Mouse (Mus musculus) midbrain, embryonic 12.5 days (tissue): ENCODE data around the gene Stxbp5. TPM values are rescaled to one million over a fixed set of nuclear protein-coding genes. Genes with fewer than 3 reads are reported as not detected.

Experiments
- ATAC-seq: fragments of 200-750 bp; cut with Nextera tagmentation; 2 replicates; pipeline ENCODE4 v1.8.0; 2017; ENCODE audit warnings: low read depth, moderate TSS enrichment, moderate library complexity; ENCODE audit not compliant: low FRiP score
- H3K27ac ChIP-seq: fragments of 300-500 bp; sonication (generic); replicated peaks from 2 replicates; pipeline ENCODE4 v1.5.1; 2016; ENCODE audit warnings: mild to moderate bottlenecking
- H3K27me3 ChIP-seq: fragments of 300-500 bp; sonication (generic); 2 replicates; pipeline ENCODE4 v1.6.1; 2016; ENCODE audit warnings: mild to moderate bottlenecking
- H3K36me3 ChIP-seq: fragments of 300-500 bp; sonication (generic); 2 replicates; pipeline ENCODE4 v1.6.1; 2016
- H3K4me1 ChIP-seq: fragments of 300-500 bp; sonication (generic); 2 replicates; pipeline ENCODE4 v1.6.1; 2016
- H3K4me2 ChIP-seq: fragments of 300-500 bp; sonication (generic); replicated peaks from 2 replicates; pipeline ENCODE4 v1.6.1; 2016; ENCODE audit warnings: mild to moderate bottlenecking, moderate library complexity
- H3K4me3 ChIP-seq: fragments of 300-500 bp; sonication (generic); 2 replicates; pipeline ENCODE4 v1.5.1; 2016; ENCODE audit warnings: mild to moderate bottlenecking
- H3K9ac ChIP-seq: fragments of 300-500 bp; sonication (generic); replicated peaks from 2 replicates; pipeline ENCODE4 v1.6.1; 2016; ENCODE audit warnings: mild to moderate bottlenecking, moderate library complexity
- H3K9me3 ChIP-seq: fragments of 300-500 bp; sonication (generic); 2 replicates; pipeline ENCODE4 v1.6.1; 2016; ENCODE audit warnings: mild to moderate bottlenecking
- WGBS: fragments of 180-500 bp; shearing (Covaris S2); methylation state at CpG from one replicate; pipeline ENCODE4 v1.1.7; 2016; 5-methylcytosine and 5-hydroxymethylcytosine counted together
- polyA plus RNA-seq: library from polyadenylated mRNA; unstranded; fragments of >200 nt; fragmentation: Nextera tagmentation; extraction: Ambion mirVana; gene quantifications from 2 replicates; pipeline ENCODE4 v1.2.1, GENCODE M21; 2016

Stxbp5 gene
- polyA plus RNA-seq, 1 experiment from 2014 or later, result 9.7 TPM

DNA sequence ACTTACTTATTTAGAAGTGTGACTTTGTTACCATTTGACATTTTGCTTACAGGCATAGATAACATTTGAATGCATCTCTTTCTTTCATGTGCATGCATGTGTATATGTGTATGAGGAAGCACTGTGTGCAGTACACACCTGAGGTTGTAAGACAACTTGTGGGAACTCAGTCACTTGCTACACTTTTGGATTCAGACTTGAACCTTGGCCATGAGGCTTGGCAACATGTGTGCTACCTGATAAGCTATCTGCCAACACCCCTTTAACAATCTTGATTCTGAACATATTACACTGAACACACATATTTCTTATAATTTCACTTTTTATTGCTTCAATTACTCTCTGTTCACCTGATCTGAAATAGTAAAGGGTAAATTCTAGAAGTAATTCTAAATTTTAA lies 106.5 kb downstream of the Stxbp5 start:
- ATAC-seq, result no peak

DNA sequence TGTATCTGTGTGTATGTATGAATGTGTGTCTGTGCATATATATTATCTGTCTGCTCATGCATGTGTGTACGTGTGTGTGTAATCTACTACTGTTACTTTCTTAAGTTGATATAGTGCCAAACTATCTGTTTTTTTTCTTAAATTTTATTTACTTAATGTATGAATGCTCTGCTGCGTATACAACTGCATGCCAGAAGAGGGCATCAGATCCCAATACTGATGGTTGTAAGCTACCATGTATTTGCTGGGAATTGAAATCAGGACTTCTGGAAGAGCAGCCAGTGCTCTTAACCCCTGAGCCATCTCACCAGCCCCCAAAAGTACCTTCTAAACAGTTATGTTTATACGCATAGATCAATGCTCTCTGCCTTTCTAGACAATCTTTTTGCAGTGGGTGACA lies 109.9 kb downstream of the Stxbp5 start:
- no peak for ATAC-seq
- no peaks in the 10 kb centered on the region for H3K27me3 ChIP-seq
- H3K9ac ChIP-seq, result no peak overlapping the region
- 83% methylated on average over 3 of the region's 3 CpGs for WGBS
- H3K4me3 ChIP-seq, result no peak overlapping the region
- no peak overlapping the region for H3K27ac ChIP-seq
- no peak overlapping the region for H3K4me2 ChIP-seq
- H3K36me3 ChIP-seq, result peaks cover 10% of the 10 kb centered on the region
- no peaks in the 10 kb centered on the region for H3K4me1 ChIP-seq
- no peaks in the 10 kb centered on the region for H3K9me3 ChIP-seq

More for the DNA sequence above, 106.5 kb downstream of the Stxbp5 start:
- no peak overlapping the region for H3K4me2 ChIP-seq
- H3K9ac ChIP-seq, result no peak overlapping the region
- H3K4me3 ChIP-seq, result no peak overlapping the region
- H3K27me3 ChIP-seq, result no peaks in the 10 kb centered on the region
- H3K27ac ChIP-seq, result no peak overlapping the region
- H3K36me3 ChIP-seq, result peaks cover 19% of the 10 kb centered on the region
- no peaks in the 10 kb centered on the region for H3K4me1 ChIP-seq
- no peaks in the 10 kb centered on the region for H3K9me3 ChIP-seq

DNA sequence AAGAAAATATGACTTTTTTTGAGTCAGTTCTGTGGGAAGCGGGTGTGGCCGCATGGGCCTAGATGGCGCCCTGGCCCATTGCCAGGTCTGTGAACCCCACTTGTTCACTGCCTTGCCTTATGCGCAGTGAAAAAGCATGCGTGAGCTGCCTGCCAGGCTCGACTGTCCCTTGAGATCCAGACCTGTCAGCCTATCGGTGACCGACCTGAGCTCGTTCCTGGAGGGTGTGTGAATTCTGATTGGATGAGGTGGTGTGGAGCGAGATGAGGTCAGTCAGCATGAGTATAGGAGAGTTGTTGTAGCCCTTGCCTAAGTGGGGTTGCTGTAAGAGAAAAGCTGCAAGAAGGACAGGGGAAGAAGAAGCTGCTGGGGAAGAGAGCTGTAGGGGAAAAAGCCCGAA lies 114.4 kb downstream of the Stxbp5 start:
- 91% methylated on average over 11 of the region's 11 CpGs for WGBS
- H3K27me3 ChIP-seq, result no peaks in the 10 kb centered on the region
- H3K9ac ChIP-seq, result no peak overlapping the region

DNA sequence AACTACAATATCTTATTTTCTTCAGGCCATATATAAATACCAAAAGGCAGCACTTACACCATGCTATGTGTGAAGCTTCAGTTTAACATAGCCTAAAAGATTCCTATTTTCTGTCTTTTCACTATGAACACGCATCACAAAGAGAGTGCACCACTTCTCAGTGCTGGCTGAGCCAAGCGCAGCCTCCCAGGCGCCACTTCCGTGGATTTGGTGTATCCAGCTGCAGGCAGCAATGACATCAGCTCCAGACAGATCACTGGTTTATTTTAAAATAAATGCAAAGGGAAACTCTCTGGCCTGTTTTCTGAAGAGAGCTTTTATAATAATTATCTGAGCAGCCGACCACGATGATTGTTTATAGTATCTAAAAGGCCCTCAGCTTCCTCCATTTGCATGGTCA lies 115.2 kb downstream of the Stxbp5 start:
- no peak overlapping the region for H3K9ac ChIP-seq
- H3K4me1 ChIP-seq, result no peaks in the 10 kb centered on the region
- H3K4me2 ChIP-seq, result no peak overlapping the region
- H3K4me3 ChIP-seq, result no peak overlapping the region
- no peak overlapping the region for H3K27ac ChIP-seq
- ATAC-seq, result no peak
- H3K27me3 ChIP-seq, result no peaks in the 10 kb centered on the region
- 86% methylated on average over 6 of the region's 6 CpGs for WGBS
- peaks cover 6% of the 10 kb centered on the region; the same call in 1 of the 2 replicates for H3K36me3 ChIP-seq
- H3K9me3 ChIP-seq, result no peaks in the 10 kb centered on the region

More for the DNA sequence above, 114.4 kb downstream of the Stxbp5 start:
- Histone ChIP-seq H3K4me3 (no peak overlapping the region), H3K9me3 (no peaks in the 10 kb centered on the region), H3K4me2 (no peak overlapping the region), H3K36me3 (peaks cover 10% of the 10 kb centered on the region), H3K4me1 (no peaks in the 10 kb centered on the region), H3K27ac (no peak overlapping the region)
- no peak for ATAC-seq

DNA sequence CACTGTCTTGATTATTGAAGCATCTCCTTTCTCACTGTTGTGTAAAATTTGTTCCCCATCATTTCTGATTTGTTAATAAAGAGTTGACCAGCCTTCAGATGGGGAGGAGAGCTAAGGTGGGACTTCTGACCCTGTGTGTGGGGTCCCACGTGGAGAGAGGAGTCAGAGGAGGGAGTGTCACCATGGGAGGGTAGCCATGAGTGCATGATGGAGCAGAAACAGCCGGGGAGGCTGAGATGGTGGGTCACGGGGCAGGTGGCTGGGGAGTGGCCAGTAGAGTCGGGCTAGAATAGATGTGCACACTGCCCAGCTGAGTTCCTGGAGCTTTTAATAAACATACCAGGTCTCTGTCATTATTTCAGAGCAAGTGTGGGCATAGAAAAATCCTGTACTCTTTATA lies 121.0 kb downstream of the Stxbp5 start:
- Histone ChIP-seq H3K36me3 (0 out of 2 replicates have a peak, but pooled peaks cover 3% of the 10 kb centered on the region), H3K9me3 (no peaks in the 10 kb centered on the region), H3K27ac (no peak overlapping the region), H3K4me3 (no peak overlapping the region), H3K9ac (no peak overlapping the region), H3K4me2 (no peak overlapping the region), H3K27me3 (no peaks in the 10 kb centered on the region), H3K4me1 (no peaks in the 10 kb centered on the region)
- WGBS, result 60% methylated on average over 4 of the region's 4 CpGs
- ATAC-seq, result no peak

DNA sequence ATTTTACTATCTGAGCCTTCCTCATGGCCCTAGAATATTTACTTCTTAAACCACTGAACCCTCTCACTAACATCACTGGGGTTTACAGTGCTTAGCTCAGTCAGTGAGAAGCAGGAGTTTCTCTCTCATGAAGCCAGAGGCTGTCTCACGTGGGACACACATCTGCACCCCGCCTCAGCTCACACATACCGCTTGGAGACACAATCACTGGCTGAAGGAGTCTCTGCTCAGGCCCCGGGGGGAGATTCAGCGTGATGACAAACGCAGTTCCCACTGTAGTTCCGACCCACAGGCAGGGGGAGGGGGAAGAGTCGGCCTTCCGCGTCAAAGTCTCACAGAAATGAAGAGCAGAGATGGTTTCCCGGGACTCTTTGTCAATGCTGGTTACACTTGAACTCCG lies 130.6 kb downstream of the Stxbp5 start:
- Histone ChIP-seq H3K9me3 (no peaks in the 10 kb centered on the region), H3K4me2 (no peak overlapping the region), H3K27ac (no peak overlapping the region), H3K36me3 (peaks cover 19% of the 10 kb centered on the region), H3K4me3 (no peak overlapping the region), H3K9ac (no peak overlapping the region), H3K27me3 (no peaks in the 10 kb centered on the region), H3K4me1 (no peaks in the 10 kb centered on the region)
- no peak for ATAC-seq
- 74% methylated on average over 12 of the region's 12 CpGs for WGBS

DNA sequence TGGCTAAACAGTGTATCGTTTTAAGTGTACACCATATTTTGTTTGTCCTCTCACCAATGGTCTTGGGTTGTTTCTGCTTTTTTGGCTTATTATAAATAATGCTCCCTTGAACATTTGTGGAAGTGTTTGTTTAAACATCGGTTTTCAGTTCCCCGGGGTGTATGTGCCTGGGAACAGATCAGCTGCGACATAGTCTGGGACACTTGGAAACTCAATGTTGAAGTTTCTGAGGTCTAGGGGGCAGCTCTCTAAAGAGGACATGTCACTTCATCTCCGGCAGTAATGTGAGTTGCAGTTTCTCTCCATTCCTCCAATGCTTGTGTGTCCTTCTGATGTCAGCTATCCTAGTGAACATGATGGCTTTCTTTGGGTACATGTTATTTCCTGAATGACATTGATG lies 137.0 kb downstream of the Stxbp5 start:
- H3K9ac ChIP-seq, result no peak overlapping the region
- no peak overlapping the region for H3K4me2 ChIP-seq
- peaks cover 38% of the 10 kb centered on the region for H3K36me3 ChIP-seq
- no peaks in the 10 kb centered on the region for H3K9me3 ChIP-seq
- H3K4me3 ChIP-seq, result no peak overlapping the region
- H3K4me1 ChIP-seq, result no peaks in the 10 kb centered on the region
- H3K27ac ChIP-seq, result no peak overlapping the region
- H3K27me3 ChIP-seq, result no peaks in the 10 kb centered on the region
- WGBS, result 91% methylated on average over 5 of the region's 5 CpGs
- ATAC-seq, result no peak

DNA sequence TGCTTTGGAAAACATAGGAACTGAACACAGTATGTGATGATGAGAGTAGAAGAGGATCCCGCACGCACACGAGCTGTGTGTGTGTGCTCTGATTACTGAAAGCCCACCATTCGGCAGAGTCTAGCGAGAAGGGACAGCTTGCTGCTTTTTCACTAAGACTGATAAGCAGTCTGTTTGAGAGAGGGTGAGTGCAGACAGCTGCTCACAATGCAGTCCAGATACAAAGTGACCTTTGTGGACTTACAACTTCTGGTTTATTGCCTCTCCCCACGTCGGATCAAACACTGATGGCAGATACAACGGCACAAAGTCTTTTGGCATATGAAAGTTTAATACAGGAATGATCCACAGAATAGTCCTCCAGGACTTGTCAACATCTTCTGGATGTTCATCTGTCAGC lies 140.6 kb downstream of the Stxbp5 start:
- Histone ChIP-seq H3K4me3 (no peak overlapping the region), H3K27ac (no peak overlapping the region), H3K36me3 (peaks cover 27% of the 10 kb centered on the region), H3K4me1 (no peaks in the 10 kb centered on the region), H3K9ac (no peak overlapping the region), H3K27me3 (no peaks in the 10 kb centered on the region), H3K9me3 (no peaks in the 10 kb centered on the region), H3K4me2 (no peak overlapping the region)
- no peak for ATAC-seq
- WGBS, result 82% methylated on average over 8 of the region's 8 CpGs

DNA sequence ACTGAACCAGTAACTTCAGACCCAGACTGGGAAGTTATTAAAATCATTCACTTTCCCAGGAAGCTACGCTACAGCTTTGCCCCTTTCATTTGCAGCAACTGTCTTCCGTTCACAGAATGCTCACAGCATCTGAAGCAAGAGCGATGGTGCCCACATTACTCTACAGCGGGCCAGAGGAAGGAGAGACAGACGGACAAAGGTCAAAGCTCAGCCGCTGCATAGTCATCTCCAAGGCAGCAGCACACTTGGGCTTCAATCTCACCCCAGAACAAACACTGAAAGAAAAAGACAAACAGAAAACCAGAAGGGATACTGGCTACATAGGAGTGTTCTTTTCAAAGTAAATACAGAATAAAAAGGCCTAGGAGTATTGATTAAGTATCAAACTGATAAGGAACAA lies 144.3 kb downstream of the Stxbp5 start:
- H3K36me3 ChIP-seq, result peaks cover 20% of the 10 kb centered on the region
- no peak overlapping the region for H3K4me3 ChIP-seq
- no peak overlapping the region for H3K27ac ChIP-seq
- ATAC-seq, result no peak
- H3K4me2 ChIP-seq, result no peak overlapping the region
- H3K4me1 ChIP-seq, result no peaks in the 10 kb centered on the region
- 63% methylated on average over 6 of the region's 6 CpGs for WGBS
- no peaks in the 10 kb centered on the region for H3K9me3 ChIP-seq
- no peak overlapping the region for H3K9ac ChIP-seq
- H3K27me3 ChIP-seq, result no peaks in the 10 kb centered on the region

DNA sequence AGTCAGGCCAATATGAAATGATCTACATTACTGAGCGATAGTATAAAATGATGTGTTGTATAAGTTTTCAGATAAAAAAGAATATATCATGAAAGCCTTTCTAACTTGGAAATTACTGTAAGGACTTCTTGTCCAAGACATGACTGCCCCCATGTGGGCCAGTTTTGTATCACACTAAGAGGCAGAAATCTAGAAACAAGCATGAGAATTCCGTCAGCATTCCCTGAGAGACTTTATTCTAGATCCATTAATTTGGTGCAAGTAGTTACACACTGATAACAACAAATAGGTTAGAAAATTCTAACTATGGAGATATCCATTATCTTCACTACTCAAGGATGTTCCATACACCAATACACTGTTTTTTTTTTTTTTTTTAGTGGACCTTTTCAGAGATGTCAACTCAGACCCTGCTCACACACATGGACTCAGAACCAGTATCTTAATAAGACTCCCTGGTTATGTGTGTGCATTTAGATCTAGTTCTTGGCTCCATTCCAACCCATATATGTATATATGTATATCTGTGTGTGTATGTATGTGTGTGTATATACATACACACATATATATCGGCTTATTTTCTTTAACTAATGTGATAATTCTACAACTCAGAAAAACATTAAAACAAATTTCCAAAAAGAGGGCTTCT lies 145.9 kb downstream of the Stxbp5 start:
- no peak overlapping the region for H3K4me2 ChIP-seq
- no peaks in the 10 kb centered on the region for H3K27me3 ChIP-seq
- no peak for ATAC-seq
- H3K9ac ChIP-seq, result no peak overlapping the region
- 50% methylated on average over 3 of the region's 3 CpGs for WGBS
- no peaks in the 10 kb centered on the region for H3K4me1 ChIP-seq
- peaks cover 9% of the 10 kb centered on the region for H3K36me3 ChIP-seq
- no peak overlapping the region for H3K27ac ChIP-seq
- H3K4me3 ChIP-seq, result no peak overlapping the region
- no peaks in the 10 kb centered on the region for H3K9me3 ChIP-seq

DNA sequence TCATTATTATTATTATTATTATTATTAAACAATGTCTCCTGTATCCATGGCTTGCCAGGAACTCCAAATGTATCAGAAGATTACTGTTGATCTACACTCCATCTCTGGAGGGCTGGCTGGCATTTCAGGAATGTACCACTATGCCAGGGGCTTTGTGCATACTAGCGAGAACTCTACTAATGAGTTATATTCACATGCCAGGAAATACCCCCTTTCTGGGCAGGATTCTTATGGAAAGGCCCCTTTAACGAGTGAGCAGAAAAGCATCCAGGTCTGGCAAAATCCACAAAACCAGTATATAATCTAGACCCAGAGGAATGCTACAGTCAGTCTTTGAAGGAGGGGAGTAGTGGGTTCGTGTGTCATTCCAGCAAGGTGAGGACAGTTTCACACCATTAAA lies 167.0 kb downstream of the Stxbp5 start:
- no peaks in the 10 kb centered on the region for H3K27me3 ChIP-seq
- WGBS, result 83% methylated on average over 3 of the region's 3 CpGs
- H3K9me3 ChIP-seq, result no peaks in the 10 kb centered on the region
- H3K27ac ChIP-seq, result no peak overlapping the region
- H3K9ac ChIP-seq, result no peak overlapping the region
- H3K36me3 ChIP-seq, result no peaks in the 10 kb centered on the region
- ATAC-seq, result no peak
- no peak overlapping the region for H3K4me3 ChIP-seq
- no peaks in the 10 kb centered on the region for H3K4me1 ChIP-seq
- H3K4me2 ChIP-seq, result no peak overlapping the region

DNA sequence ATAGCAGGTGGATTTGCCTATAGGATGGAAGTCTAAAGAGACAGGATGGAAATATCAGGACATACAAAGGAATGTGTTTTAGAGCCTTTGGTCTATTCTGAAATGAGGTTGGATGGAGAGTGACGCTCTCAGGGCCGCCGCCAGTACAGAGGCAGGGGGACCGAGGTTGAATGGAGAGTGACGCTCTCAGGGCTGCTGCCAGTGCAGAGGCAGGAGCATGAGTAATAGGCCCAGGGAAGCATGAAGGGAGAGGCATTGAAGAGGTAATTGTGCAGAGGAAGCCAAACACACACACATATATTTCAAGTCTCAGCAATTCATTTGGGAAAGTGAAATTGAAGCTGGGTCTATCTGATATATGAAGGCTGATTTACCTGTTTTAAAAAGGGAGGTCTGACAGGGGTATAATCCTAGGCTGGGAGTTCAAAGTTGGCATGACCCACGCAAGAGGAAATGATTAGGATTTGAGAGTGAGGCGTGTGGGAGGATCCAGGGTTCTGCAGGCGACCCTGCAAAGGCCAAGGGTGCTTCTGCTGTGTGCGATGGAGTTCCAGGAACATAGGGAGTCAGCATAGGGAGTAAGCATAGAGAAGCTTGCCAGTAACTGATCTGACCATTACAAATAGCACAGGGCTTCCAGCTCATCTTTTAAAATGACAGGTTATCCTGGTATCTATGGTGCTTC lies 168.7 kb downstream of the Stxbp5 start:
- H3K27me3 ChIP-seq, result no peaks in the 10 kb centered on the region
- no peaks in the 10 kb centered on the region for H3K9me3 ChIP-seq
- no peak overlapping the region for H3K4me3 ChIP-seq
- no peaks in the 10 kb centered on the region for H3K36me3 ChIP-seq
- no peak overlapping the region for H3K9ac ChIP-seq
- no peak for ATAC-seq
- no peak overlapping the region for H3K27ac ChIP-seq
- H3K4me2 ChIP-seq, result no peak overlapping the region
- 76% methylated on average over 9 of the region's 9 CpGs for WGBS
- no peaks in the 10 kb centered on the region for H3K4me1 ChIP-seq
